Mouse (Mus musculus) bone marrow, adult 2 months (tissue): ENCODE data around the gene Stmn3.

Source experiments
- CTCF ChIP-seq: fragments of 200-500 bp; IDR thresholded peaks from 2 replicates; pipeline ENCODE4 v1.5.1; 2011; ENCODE audit warnings: low read length, control low read depth; ENCODE audit not compliant: control insufficient read depth, insufficient read depth
- POLR2A ChIP-seq: fragments of 200-500 bp; IDR thresholded peaks from 2 replicates; pipeline ENCODE4 v1.6.1; 2011; ENCODE audit warnings: low read depth, mild to moderate bottlenecking, control low read depth, low read length, borderline replicate concordance; ENCODE audit not compliant: control insufficient read depth

GRCm38 (mm10) chr2:181314080-181314810, at the start of gene Stmn3:
- TF ChIP-seq CTCF (no peak), POLR2A (no peak)
